Mouse (Mus musculus): ENCODE results near the gene Apoh. TPM values are rescaled to one million over a fixed set of nuclear protein-coding genes. Genes with fewer than 3 reads are reported as not detected.

Gene Apoh
- polyA plus RNA-seq, 1 experiment from 2014 or later = not detected

GRCm38 (mm10) chr11:108378363-108378751 is 35.2 kb downstream of the Apoh start:
- Histone ChIP-seq H3K9ac (ENCODE audit: low read depth, low read length) (no peak overlapping the region), H3K9me3 (ENCODE audit: control insufficient read depth, low read length) (no peaks in the 10 kb centered on the region), H3K4me1 (ENCODE audit: control insufficient read depth, insufficient read depth, low read length) (no peaks in the 10 kb centered on the region), H3K4me3 (ENCODE audit: low read length) (no peak overlapping the region), H3K36me3 (ENCODE audit: control insufficient read depth, insufficient read depth, low read length) (no peaks in the 10 kb centered on the region), H3K4me2 (replicated peaks; ENCODE audit: low read depth, low read length) (no peak overlapping the region), H3K27ac (ENCODE audit: low read depth, low read length) (no peak overlapping the region), H3K27me3 (ENCODE audit: control insufficient read depth, insufficient read depth, low read length) (no peaks in the 10 kb centered on the region)
- 81% methylated on average over 4 of the region's 4 CpGs for WGBS
- ATAC-seq (ENCODE audit: low FRiP score, low TSS enrichment) = no peak

GRCm38 (mm10) chr11:108382664-108383063 is 39.5 kb downstream of the Apoh start:
- 78% methylated on average over 3 of the region's 3 CpGs for WGBS
- H3K27ac ChIP-seq (ENCODE audit: low read depth, low read length) = no peak overlapping the region
- ATAC-seq (ENCODE audit: low FRiP score, low TSS enrichment) = no peak
- H3K4me1 ChIP-seq (ENCODE audit: control insufficient read depth, insufficient read depth, low read length) = no peaks in the 10 kb centered on the region
- no peak overlapping the region for H3K9ac ChIP-seq (ENCODE audit: low read depth, low read length)
- no peak overlapping the region for H3K4me3 ChIP-seq (ENCODE audit: low read length)
- no peaks in the 10 kb centered on the region for H3K36me3 ChIP-seq (ENCODE audit: control insufficient read depth, insufficient read depth, low read length)
- no peaks in the 10 kb centered on the region for H3K27me3 ChIP-seq (ENCODE audit: control insufficient read depth, insufficient read depth, low read length)
- H3K9me3 ChIP-seq (ENCODE audit: control insufficient read depth, low read length) = no peaks in the 10 kb centered on the region
- H3K4me2 ChIP-seq (replicated peaks; ENCODE audit: low read depth, low read length) = no peak overlapping the region

- no peaks in the 10 kb centered on the region for H3K9me3 ChIP-seq (ENCODE audit: control insufficient read depth, low read length)
- H3K36me3 ChIP-seq (ENCODE audit: control insufficient read depth, insufficient read depth, low read length) = no peaks in the 10 kb centered on the region
- H3K9ac ChIP-seq (ENCODE audit: low read depth, low read length) = no peak overlapping the region
- WGBS = 63% methylated on average over 4 of the region's 4 CpGs
- no peaks in the 10 kb centered on the region for H3K27me3 ChIP-seq (ENCODE audit: control insufficient read depth, insufficient read depth, low read length)
- H3K4me2 ChIP-seq (replicated peaks; ENCODE audit: low read depth, low read length) = no peak overlapping the region
- no peak overlapping the region for H3K27ac ChIP-seq (ENCODE audit: low read depth, low read length)
- no peak for ATAC-seq (ENCODE audit: low FRiP score, low TSS enrichment)
- no peak overlapping the region for H3K4me3 ChIP-seq (ENCODE audit: low read length)
- no peaks in the 10 kb centered on the region for H3K4me1 ChIP-seq (ENCODE audit: control insufficient read depth, insufficient read depth, low read length)
Measured at GRCm38 (mm10) chr11:108384920-108385665, 41.9 kb downstream of the Apoh start.

- no peaks in the 10 kb centered on the region for H3K9me3 ChIP-seq (ENCODE audit: control insufficient read depth, low read length)
- H3K4me1 ChIP-seq (ENCODE audit: control insufficient read depth, insufficient read depth, low read length) = no peaks in the 10 kb centered on the region
- H3K36me3 ChIP-seq (ENCODE audit: control insufficient read depth, insufficient read depth, low read length) = no peaks in the 10 kb centered on the region
- no peaks in the 10 kb centered on the region for H3K27me3 ChIP-seq (ENCODE audit: control insufficient read depth, insufficient read depth, low read length)
- H3K9ac ChIP-seq (ENCODE audit: low read depth, low read length) = no peak overlapping the region
- no peak overlapping the region for H3K27ac ChIP-seq (ENCODE audit: low read depth, low read length)
- H3K4me2 ChIP-seq (replicated peaks; ENCODE audit: low read depth, low read length) = no peak overlapping the region
- ATAC-seq (ENCODE audit: low FRiP score, low TSS enrichment) = no peak
- H3K4me3 ChIP-seq (ENCODE audit: low read length) = no peak overlapping the region
- WGBS = 91% methylated on average over 1 of the region's 1 CpGs
Measured at GRCm38 (mm10) chr11:108385666-108386024, 42.5 kb downstream of the Apoh start.

- H3K4me2 ChIP-seq (replicated peaks; ENCODE audit: low read depth, low read length) = no peak overlapping the region
- 93% methylated on average over 9 of the region's 9 CpGs for WGBS
- no peak overlapping the region for H3K27ac ChIP-seq (ENCODE audit: low read depth, low read length)
- no peak overlapping the region for H3K9ac ChIP-seq (ENCODE audit: low read depth, low read length)
- H3K27me3 ChIP-seq (ENCODE audit: control insufficient read depth, insufficient read depth, low read length) = no peaks in the 10 kb centered on the region
- H3K9me3 ChIP-seq (ENCODE audit: control insufficient read depth, low read length) = no peaks in the 10 kb centered on the region
- no peak for ATAC-seq (ENCODE audit: low FRiP score, low TSS enrichment)
- H3K4me3 ChIP-seq (ENCODE audit: low read length) = no peak overlapping the region
- no peaks in the 10 kb centered on the region for H3K4me1 ChIP-seq (ENCODE audit: control insufficient read depth, insufficient read depth, low read length)
- no peaks in the 10 kb centered on the region for H3K36me3 ChIP-seq (ENCODE audit: control insufficient read depth, insufficient read depth, low read length)
Measured at GRCm38 (mm10) chr11:108395061-108395460, 51.9 kb downstream of the Apoh start.

- H3K4me1 ChIP-seq (ENCODE audit: control insufficient read depth, insufficient read depth, low read length) = no peaks in the 10 kb centered on the region
- no peaks in the 10 kb centered on the region for H3K27me3 ChIP-seq (ENCODE audit: control insufficient read depth, insufficient read depth, low read length)
- no peaks in the 10 kb centered on the region for H3K9me3 ChIP-seq (ENCODE audit: control insufficient read depth, low read length)
- H3K4me2 ChIP-seq (replicated peaks; ENCODE audit: low read depth, low read length) = no peak overlapping the region
- no peak overlapping the region for H3K4me3 ChIP-seq (ENCODE audit: low read length)
- H3K27ac ChIP-seq (ENCODE audit: low read depth, low read length) = no peak overlapping the region
- no peak overlapping the region for H3K9ac ChIP-seq (ENCODE audit: low read depth, low read length)
- ATAC-seq (ENCODE audit: low FRiP score, low TSS enrichment) = no peak
- 85% methylated on average over 7 of the region's 7 CpGs for WGBS
- no peaks in the 10 kb centered on the region for H3K36me3 ChIP-seq (ENCODE audit: control insufficient read depth, insufficient read depth, low read length)
Measured at GRCm38 (mm10) chr11:108396076-108396829, 53.1 kb downstream of the Apoh start.

- H3K4me3 ChIP-seq (ENCODE audit: low read length) = no peak overlapping the region
- H3K27ac ChIP-seq (ENCODE audit: low read depth, low read length) = no peak overlapping the region
- H3K36me3 ChIP-seq (ENCODE audit: control insufficient read depth, insufficient read depth, low read length) = no peaks in the 10 kb centered on the region
- H3K9me3 ChIP-seq (ENCODE audit: control insufficient read depth, low read length) = no peaks in the 10 kb centered on the region
- H3K27me3 ChIP-seq (ENCODE audit: control insufficient read depth, insufficient read depth, low read length) = no peaks in the 10 kb centered on the region
- H3K4me1 ChIP-seq (ENCODE audit: control insufficient read depth, insufficient read depth, low read length) = no peaks in the 10 kb centered on the region
- H3K4me2 ChIP-seq (replicated peaks; ENCODE audit: low read depth, low read length) = no peak overlapping the region
- WGBS = 73% methylated on average over 7 of the region's 9 CpGs
- H3K9ac ChIP-seq (ENCODE audit: low read depth, low read length) = no peak overlapping the region
- no peak for ATAC-seq (ENCODE audit: low FRiP score, low TSS enrichment)
Measured at GRCm38 (mm10) chr11:108409876-108410644, 66.9 kb downstream of the Apoh start.

GRCm38 (mm10) chr11:108416360-108416759 is 73.2 kb downstream of the Apoh start:
- H3K4me2 ChIP-seq (replicated peaks; ENCODE audit: low read depth, low read length) = no peak overlapping the region
- no peaks in the 10 kb centered on the region for H3K4me1 ChIP-seq (ENCODE audit: control insufficient read depth, insufficient read depth, low read length)
- no peak overlapping the region for H3K9ac ChIP-seq (ENCODE audit: low read depth, low read length)
- H3K27ac ChIP-seq (ENCODE audit: low read depth, low read length) = no peak overlapping the region
- WGBS = 91% methylated on average over 1 of the region's 1 CpGs
- H3K4me3 ChIP-seq (ENCODE audit: low read length) = no peak overlapping the region
- H3K27me3 ChIP-seq (ENCODE audit: control insufficient read depth, insufficient read depth, low read length) = no peaks in the 10 kb centered on the region
- H3K9me3 ChIP-seq (ENCODE audit: control insufficient read depth, low read length) = no peaks in the 10 kb centered on the region
- no peak for ATAC-seq (ENCODE audit: low FRiP score, low TSS enrichment)
- H3K36me3 ChIP-seq (ENCODE audit: control insufficient read depth, insufficient read depth, low read length) = no peaks in the 10 kb centered on the region

- WGBS = 49% methylated on average over 1 of the region's 1 CpGs
- no peak overlapping the region for H3K4me2 ChIP-seq (replicated peaks; ENCODE audit: low read depth, low read length)
Measured at GRCm38 (mm10) chr11:108418540-108418939, 75.4 kb downstream of the Apoh start.

More at GRCm38 (mm10) chr11:108418540-108418939, 75.4 kb downstream of the Apoh start:
- H3K9me3 ChIP-seq (ENCODE audit: control insufficient read depth, low read length) = no peaks in the 10 kb centered on the region
- H3K4me3 ChIP-seq (ENCODE audit: low read length) = no peak overlapping the region
- ATAC-seq (ENCODE audit: low FRiP score, low TSS enrichment) = no peak
- no peak overlapping the region for H3K27ac ChIP-seq (ENCODE audit: low read depth, low read length)
- no peaks in the 10 kb centered on the region for H3K36me3 ChIP-seq (ENCODE audit: control insufficient read depth, insufficient read depth, low read length)
- no peaks in the 10 kb centered on the region for H3K4me1 ChIP-seq (ENCODE audit: control insufficient read depth, insufficient read depth, low read length)
- 0 out of 2 replicates have a peak, but pooled peaks cover 4% of the 10 kb centered on the region for H3K27me3 ChIP-seq (ENCODE audit: control insufficient read depth, insufficient read depth, low read length)
- no peak overlapping the region for H3K9ac ChIP-seq (ENCODE audit: low read depth, low read length)
